Mouse (Mus musculus): ENCODE measurements around the gene Tbl3. TPM values are rescaled to one million over a fixed set of nuclear protein-coding genes. Genes with fewer than 3 reads are reported as not detected.
"Not testable (repeated sequence)": the region's sequence is repeated elsewhere in the genome, so short reads cannot be mapped to it uniquely, and the experiment has no call there.

Gene Tbl3
- total RNA-seq, 4 experiments from 2014 or later: 14.4 to 21.6 (median 17.3) TPM

DNA sequence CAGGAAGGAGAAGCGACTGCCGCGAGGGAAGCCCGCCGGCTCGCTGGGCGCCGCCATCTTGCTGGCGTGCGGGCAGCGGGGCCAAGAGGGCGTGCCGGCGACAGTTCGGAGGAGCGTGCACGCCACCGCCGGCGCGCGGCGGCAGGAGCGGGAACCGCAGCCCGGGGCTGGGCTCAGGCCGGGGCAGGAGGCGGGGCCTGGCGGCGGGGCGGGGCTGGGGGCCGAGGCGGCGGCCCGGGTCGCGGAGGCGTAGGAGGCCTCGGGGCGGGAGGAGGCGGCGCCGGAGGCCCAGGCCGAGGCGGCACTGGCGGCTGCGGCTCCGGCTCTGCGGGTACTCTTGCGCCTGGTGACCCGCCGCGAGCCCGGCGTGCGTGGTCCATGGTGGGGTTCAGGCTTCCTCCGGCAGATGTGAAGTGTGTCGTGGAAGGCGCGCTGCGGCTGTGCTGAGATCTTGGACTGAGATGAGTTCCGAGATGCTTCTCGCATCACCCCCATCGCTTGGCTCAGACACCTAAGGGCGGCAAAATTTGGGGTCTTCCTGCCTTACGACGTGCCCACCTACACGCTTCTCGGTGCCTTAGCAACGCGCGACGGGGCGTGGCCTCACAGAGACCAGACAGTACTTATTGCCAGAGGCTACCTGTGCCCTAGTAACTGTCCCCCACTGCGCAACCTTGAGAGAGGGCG is 11.3 kb downstream of the Tbl3 start, which contains the start of the genes Gfer and Noxo1:
Gene Gfer (minus strand): TSS at position 146 of the 687 bp plus-strand sequence.
Gene Noxo1 (plus strand): TSS at position 224 of the 687 bp plus-strand sequence.
- peak; percentile 75 for DNase-seq (ENCODE audit: low spot score)

DNA sequence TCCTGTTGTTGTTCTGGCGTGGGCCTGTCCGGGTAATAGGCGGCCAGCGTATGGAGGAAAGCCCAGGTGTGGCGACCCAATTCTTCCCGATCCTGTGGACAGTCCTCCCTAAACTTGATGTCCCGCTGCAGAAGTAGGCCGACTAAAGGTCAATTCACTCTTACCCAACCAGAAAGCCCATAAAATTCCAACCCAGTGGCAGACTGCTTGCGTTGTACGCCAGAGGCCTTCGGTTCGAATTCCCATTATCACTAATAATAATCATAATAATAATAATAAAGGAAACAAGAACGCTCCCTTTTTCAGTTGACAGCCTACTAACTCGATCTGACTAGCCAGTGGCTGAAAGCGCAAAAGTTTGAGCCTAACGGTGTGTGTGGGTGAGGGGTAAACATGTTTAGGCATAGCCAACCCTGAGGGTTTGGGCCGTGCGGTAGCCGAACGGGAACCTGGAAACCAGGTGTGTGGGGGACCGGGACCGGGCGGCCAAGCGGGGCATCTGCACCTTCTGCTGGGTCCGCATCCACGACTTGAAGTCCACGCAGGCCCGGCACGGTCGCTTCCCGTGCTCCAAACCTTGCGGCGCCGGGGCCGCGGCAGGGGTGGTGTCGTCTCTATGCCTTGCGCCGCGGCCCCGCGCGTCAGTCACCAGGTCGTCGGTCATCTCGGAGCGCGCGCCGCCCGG is 12.0 kb downstream of the Tbl3 start:
- DNase-seq (ENCODE audit: low spot score): no peak

DNA sequence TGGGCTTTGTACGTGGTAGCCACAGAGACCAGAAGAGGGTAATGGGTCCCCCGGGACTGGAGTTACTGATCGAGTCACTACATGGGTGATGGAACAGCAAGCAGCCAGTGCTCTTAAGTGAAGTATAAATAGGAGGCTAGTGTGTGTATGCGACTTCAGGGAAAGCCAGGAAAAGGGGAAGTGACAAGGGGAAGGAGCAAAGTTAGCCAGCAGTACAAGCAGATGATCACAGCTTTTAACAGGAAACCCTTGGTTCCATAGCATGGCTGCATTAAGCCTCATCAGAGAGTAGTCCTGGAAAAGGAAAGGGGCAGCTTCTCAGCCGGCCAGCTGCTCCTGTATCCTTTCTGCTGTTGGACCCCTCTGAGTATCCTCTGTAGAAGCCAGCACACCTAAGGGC is 15.1 kb downstream of the Tbl3 start:
- no peak for DNase-seq (ENCODE audit: low spot score)

DNA sequence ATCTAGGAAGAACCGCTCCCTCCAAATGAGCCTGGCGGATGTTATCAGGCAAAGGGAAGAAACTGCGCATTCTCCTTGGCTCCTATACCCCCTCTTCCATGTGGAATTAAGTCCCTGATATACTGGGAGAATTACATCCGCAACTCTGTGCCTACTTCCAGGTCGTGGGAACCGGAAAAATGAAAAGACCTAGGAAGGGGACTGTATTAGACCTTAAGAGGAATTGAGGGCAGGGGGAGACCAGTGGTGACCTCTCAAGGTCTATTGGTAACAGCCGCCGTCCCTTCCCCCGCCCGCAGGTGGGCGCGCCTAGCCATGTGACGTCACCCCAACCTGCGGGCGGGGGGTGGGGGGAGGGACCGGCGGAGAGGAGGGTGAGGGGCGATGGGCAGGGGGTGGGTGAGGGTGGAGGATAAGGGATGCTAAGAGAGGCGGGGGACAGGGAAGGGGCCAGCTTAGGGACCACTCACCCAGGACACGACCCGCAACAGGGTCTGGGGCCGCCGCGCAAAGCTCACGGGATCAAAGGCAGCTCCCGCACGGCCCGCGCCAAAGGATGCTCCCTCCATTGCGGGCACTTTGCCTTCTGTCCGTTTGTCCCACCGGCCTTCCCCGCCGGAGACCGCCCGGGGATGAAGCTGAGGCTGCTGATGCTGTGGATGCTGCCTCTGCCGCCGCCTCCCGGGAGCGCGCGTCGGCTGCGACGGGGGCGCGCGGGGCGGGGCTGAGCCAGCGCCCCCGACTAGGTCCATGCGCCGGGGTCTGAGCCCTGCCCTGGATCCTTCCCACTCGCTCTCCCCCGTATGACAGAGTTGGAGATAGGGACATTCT is 18.0 kb downstream of the Tbl3 start, which contains the start of gene Syngr3:
Gene Syngr3 (minus strand): TSS at position 705 of the 831 bp plus-strand sequence.
- DNase-seq (ENCODE audit: low spot score): no peak

DNA sequence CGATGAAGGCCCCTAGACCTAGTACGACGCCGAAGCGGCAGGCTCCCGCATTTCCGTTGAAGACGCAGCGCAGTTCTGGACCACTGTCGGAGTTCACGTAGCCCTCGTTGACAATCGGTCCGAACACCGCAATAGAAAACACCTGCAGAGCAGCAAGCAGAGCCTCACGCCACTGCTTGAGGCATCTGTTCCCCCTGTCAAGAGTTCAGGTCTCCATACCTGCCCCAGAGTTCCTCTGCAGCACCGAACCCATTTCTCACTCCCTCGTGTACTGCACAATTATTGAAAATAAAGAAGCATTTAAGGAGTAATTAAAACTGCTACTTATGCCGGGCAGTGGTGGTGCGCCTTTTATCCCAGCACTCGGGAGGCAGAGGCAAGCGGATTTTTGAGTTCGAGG is 19.9 kb downstream of the Tbl3 start:
- no peak for DNase-seq (ENCODE audit: low spot score)

DNA sequence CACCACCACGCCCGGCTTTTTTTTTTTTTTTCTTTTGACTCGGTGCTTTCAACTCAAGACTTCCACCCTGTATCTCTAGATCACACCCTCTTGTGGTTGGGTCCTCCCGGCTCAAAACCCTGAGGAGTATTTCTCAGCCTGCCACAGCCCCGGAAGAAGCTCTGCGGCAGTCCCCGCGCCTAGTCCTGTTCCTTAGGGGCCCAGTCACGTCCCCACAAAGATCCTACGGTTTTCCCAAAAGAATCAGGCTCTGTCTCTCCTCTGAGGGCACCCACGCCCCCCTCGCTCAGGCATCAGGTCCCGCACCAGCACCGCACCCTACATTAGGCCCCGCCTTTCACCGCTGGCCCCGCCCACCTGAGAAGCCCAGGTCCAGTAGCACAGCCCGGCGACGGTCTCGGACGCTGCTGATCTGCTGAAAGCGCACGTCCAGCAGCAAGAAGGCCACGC is 20.3 kb downstream of the Tbl3 start:
- no peak for DNase-seq (ENCODE audit: low spot score)

DNA sequence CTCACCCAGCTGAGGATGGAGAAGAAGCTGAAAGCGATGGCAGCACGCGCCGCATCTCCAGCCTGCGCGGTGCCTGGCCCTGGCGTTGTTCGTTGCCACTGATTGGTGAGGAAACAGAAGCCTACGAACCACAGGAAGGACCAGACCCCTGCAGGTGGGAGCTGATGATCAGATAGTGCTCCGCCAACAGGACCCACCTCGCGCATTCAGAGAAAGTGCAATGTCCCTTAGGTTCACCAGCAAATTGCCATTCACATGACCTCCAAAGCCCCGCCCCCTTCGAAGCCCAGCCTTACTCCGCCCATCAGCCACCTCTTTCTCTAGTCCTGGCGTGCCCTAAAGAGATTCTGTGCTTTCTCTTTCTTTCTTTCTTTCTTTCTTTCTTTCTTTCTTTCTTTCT is 20.9 kb downstream of the Tbl3 start:
- DNase-seq (ENCODE audit: low spot score): no peak

DNA sequence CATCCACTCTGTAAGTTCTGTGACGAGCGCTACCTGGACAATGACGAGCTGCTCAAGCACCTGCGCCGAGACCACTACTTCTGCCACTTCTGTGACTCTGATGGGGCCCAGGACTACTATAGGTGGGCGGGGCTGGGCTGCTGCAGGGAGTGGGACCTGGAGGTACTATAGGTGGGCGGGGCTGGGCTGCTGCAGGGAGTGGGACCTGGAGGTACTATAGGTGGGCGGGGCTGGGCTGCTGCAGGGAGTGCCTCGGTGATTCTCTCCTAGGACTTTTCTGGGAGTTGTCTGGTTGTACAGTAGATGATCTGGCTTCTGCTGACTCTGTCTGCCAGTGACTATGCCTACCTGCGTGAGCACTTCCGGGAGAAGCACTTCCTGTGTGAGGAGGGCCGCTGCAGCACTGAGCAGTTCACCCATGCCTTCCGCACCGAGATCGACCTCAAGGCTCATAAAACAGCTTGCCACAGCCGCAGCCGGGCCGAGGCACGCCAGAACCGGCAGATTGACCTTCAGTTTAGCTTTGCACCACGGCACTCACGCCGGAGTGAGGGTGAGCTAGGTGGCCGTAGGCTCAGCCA is 29.9 kb downstream of the Tbl3 start:
- DNase-seq (ENCODE audit: low spot score): no peak

DNA sequence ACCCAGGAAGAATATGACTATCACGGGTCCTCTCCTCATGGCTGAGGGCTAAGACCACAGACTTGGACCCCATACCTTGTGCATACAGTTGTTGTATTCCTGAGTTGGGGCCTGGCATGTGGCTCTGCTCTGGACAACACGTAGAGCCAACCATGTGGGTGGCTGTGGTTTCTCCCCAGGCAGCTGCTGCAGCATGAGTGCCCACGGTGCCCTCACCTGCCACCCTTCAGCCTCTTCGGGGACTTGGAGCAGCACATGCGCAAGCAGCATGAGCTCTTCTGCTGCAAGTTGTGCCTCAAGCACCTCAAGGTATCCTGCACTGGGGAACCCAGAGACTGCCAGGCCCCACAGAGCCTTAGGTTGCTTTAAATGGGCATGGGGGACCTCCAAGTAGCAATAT is 30.6 kb downstream of the Tbl3 start:
- no peak for DNase-seq (ENCODE audit: low spot score)

DNA sequence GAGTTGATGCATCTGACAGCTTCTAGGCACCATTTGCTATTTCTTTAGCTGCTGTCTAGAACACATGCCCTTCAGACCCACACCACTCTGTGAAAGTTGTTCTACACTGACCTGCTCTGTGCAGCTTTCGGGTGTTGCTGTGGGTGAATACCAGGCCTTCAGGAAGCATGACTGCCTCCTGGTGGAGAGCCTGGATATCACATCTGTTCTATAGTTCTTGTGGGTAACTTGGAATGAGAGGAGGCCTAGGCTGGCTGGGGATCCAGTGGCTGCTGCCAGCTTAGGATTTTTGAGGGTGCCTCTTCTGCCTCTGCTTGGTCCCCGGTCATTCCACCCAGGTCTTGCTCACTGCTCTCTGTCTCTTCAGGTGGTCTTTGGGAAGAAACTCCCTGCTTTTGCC is 31.3 kb downstream of the Tbl3 start:
- DNase-seq (ENCODE audit: low spot score): peak; percentile 57

DNA sequence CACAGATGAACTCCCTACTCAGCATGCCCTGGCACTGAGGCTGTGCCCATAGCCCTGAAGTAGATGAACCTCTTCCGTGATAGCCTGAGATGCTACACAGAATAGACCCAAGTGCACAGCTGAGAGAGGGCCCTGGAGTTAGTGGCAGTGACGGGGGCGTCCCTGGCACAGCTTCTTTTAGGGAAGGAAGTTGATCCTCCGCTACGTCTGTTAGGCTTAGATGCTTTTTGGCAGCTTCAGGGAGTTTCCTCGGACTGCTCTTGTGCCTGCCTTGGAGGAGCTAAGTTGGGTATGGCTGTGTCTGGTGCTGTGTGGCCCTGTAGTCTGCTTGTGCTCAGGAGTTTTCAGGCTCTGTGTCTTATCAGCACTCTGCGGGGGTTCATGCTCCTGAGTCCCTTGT is 33.2 kb downstream of the Tbl3 start:
- DNase-seq (ENCODE audit: low spot score): no peak

DNA sequence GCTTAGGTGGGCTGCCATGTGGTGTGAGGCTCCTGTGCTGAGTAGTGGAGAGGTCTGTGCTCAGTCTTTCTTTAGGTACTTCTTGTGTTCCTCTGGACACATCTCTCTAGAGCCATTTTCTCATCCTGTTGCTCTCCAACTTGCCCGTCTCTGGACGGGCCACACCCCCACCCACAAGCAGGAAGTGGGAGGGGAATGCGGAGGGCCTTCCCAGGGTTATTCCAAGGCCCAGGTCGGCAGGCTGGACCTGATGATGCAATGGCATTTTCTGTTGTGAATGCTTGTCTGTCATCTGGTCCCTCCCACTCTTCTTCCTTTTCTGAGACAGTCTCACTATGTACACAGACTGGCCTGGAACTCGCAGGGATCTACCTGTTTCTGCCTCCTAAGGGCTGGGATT is 35.3 kb downstream of the Tbl3 start:
- DNase-seq (ENCODE audit: low spot score): peak; percentile 60

DNA sequence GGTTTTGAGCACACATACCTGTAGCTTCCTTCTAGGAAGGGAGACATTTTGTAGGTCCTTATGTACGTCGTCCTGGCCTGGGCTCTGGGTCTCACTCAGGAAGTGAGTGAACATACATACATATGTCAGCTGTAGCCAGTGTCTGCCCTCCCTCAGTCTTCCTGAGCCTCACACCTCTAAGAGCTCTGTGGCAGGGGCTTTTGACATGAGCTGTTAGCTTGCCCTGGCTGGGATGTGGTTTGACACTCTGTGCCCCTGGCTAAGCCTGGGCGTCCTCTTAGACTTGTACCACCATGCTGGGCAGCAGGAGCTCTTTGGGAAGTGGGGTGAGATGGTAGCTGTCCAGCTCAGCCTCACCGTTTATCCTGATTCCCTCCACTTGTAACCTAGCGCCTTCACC is 36.1 kb downstream of the Tbl3 start:
- DNase-seq (ENCODE audit: low spot score): no peak

DNA sequence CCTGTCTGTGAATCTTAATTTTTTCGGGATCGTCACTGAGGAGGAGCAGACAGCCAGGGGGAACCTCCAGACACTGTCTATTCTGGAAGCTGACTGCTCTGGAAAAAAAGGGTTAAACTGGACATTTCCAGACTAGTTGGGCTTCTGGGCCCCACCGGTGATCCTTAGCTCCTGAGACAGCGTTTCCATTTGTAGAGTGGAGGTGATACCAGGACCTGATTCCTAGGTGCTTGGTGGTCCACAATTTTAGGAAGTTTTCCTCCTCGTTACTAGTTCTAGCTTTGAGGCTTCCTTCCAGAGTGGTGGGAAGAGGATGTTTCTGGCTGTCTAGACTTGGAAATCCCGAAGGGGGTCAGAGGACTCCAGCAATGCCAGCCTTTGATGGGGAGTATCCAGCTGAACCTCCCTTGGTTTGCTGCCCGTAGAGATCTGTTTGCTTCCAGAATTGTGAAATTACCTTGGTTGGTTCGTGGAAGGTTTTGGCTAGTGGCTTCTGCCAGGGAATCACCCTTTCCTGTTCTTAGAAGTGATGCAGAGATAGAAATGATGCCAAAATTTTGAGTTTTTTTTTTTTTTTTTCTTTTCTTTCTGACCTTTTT is 37.1 kb downstream of the Tbl3 start:
- no peak for DNase-seq (ENCODE audit: low spot score)

DNA sequence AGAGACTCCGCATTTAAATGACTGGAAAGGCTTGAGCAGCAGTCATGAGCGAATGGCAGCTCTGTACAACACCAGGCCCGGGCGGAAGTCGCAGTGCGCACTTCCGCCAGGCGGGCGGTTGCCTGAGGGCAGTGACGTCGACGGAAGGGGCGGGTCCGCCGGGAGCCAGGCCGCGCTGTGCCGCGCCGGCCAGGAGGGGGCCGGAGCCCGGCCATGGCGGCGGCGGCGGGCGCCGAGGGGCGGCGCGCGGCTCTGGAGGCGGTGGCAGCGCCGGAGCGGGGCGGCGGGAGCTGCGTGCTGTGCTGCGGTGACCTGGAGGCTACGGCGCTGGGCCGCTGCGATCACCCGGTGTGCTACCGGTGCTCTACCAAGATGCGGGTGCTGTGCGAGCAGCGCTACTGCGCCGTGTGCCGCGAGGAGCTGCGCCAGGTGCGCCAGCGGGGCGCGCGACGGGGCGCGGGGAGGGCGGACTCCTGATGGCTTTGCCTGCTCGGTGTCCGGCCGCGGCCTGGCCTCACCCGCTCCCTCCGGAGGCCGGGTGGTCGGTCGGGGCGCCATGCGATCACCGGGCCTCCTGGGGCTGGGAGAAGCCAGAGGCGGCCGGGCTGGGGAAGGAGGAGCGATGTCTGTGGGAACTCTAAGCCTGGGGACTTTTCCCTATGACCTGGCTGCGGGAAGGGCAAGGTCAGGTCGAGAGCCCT is 37.8 kb downstream of the Tbl3 start, which contains the start of gene Zfp598:
Gene Zfp598 (plus strand): TSS at position 143 of the 701 bp plus-strand sequence.
- peak; percentile 91 for DNase-seq (ENCODE audit: low spot score)

DNA sequence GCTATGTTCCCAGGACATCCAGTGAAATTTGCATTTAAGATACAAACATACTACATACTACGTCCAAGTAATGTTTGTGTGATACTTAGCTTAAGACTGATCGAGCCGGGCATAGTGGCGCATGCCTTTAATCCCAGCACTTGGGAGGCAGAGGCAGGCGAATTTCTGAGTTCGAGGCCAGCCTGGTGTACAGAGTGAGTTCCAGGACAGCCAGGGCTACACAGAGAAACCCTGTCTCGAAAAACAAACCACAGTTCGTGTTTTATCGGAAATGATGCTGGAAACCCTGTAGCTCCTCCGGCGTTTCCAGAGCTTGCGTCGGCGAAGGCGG is 38.3 kb downstream of the Tbl3 start:
- DNase-seq (ENCODE audit: low spot score): not testable (repeated sequence)

DNA sequence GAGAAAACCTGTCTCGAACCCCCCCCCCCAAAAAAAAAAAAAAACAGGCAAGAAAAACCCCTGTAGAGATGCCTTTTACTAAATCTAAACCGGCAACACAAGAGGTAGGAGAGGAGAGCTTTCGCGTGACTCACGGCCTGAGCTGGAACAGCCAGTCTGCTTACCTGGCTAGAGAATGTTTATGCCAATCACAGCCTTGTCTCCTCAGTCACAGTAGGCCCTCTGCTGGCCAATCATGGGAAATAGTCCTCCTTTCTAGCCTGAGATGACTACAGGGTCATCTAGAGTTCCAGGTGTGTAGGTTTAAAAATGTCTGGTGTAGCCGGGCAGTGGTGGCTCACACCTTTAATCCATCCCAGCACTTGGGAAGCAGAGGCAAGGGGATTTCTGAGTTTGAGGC is 40.0 kb downstream of the Tbl3 start:
- DNase-seq (ENCODE audit: low spot score): peak; percentile 55

DNA sequence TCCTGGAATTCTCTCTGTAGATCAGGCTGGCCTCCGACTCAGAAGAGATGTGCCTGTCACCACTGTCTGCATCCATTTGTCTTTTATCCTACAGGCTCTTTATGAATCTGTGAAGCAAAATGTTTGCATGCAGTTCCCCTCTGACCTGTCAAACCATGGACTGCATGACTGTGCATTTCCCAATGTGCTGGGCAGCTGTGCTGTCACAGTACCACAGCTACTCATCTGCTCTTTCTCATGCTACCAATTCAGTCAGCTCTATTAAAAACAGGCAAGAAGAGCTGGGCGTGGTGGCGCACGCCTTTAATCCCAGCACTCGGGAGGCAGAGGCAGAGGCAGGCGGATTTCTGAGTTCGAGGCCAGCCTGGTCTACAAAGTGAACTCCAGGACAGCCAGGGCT is 40.4 kb downstream of the Tbl3 start:
- not testable (repeated sequence) for DNase-seq (ENCODE audit: low spot score)

DNA sequence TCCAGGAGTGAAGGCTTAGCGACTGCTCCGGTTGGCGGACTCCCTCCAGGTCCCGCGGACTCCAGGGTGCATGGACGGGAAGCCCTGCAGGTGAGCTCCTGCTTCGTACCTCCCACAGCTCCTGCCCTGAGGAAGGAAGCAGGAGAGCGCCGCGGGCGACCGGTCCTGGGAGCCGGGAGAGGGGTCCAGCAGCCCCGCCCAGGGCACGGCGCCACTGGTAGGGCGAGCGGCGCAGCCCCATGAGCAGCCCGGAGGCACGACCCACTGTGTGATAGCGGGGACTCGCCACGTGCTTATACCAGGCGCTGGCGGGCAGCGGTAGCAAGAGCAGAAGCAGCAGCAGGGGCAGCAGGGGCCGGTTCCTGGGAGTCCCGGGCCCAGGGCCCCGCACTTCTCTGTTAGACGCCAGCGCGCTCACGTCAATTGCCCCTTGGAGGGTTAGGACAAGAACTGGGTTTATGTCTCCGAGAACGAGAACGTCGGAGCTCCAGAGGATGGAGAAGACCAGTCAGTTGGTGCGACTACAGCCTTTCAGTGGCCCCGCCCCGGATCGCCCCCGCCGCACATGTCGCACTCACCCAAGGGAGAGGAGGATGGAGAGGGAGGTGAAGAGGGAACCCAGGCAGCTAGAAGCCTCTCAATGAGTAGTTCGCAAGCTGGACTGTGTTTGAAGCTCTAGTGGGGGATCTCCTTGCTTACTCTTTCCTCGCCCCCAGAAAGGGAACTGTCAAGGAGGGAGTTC is 49.3 kb downstream of the Tbl3 start, which contains the start of gene Npw:
Gene Npw (minus strand): TSS at position 441 of the 742 bp plus-strand sequence.
- no peak for DNase-seq (ENCODE audit: low spot score)

DNA sequence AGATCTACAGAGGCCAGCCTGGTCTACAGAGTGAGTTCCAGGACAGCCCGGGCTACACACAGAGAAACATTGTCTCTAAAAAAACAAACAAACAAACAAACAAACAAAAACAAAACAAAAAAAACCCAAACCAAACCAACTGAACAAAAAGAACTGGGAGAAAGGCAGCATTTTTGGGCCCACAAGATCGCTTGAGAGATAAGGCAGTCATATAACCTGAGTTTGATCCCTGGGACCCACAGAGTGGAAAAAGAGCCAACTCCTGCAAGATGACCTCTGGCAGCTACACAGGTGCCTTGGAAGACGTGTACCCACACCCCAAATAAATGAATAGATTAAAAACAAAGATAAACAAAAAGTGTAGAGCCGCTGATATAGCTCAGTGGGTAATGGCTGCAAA is 52.5 kb downstream of the Tbl3 start:
- DNase-seq (ENCODE audit: low spot score): no peak

Data from heart, adult 8-10 months (tissue).